Mouse (Mus musculus) central nervous system, embryonic 18 days (tissue): Measurements from ENCODE around the gene Ddr2. TPM values are rescaled to one million over a fixed set of nuclear protein-coding genes. Genes with fewer than 3 reads are reported as not detected.

Source experiments
- polyA plus RNA-seq: library from polyadenylated mRNA; depleted of rRNA; stranded (reverse); fragments of >200 nt; gene quantifications from 2 replicates; pipeline ENCODE4 v1.2.3, GENCODE M21; 2012; rRNA removed

Gene Ddr2
- polyA plus RNA-seq, result 4.3 and 5.1 TPM in 2 replicates

GRCm38 (mm10) chr1:170110516-170111332 lies at the start of gene Ddr2:
Gene Ddr2 (minus strand): TSS chr1:170110762.

GRCm38 (mm10) chr1:169968792-169969515 lies 141.6 kb downstream of the Ddr2 start, which contains the start of gene Hsd17b7:
Gene Hsd17b7 (minus strand): TSS chr1:169969241.

GRCm38 (mm10) chr1:169928454-169928971 lies 182.0 kb downstream of the Ddr2 start, which contains the start of gene Ccdc190:
Gene Ccdc190 (plus strand): TSS chr1:169928648.

Other genes starting within 250 kb of the Ddr2 start
- gene Ccdc190, start 182.1 kb downstream of the Ddr2 start, polyA plus RNA-seq, result 7.8 and 11.3 TPM in 2 replicates
- 15.0 and 18.6 TPM in 2 replicates for gene Hsd17b7, start 141.5 kb downstream of the Ddr2 start, polyA plus RNA-seq
- gene Uap1, start 64.2 kb upstream of the Ddr2 start, polyA plus RNA-seq, result 38.5 and 39.6 TPM in 2 replicates
- 28.3 and 31.4 TPM in 2 replicates for gene Uhmk1, start 104.6 kb upstream of the Ddr2 start, polyA plus RNA-seq
- gene Sh2d1b2, start 122.0 kb upstream of the Ddr2 start, polyA plus RNA-seq, result 0.07 TPM in 1 of 2 replicates, not detected in the other
- not detected in 2 replicates for gene Sh2d1b1, start 166.6 kb upstream of the Ddr2 start, polyA plus RNA-seq
- gene Gm7694, start 195.6 kb upstream of the Ddr2 start, polyA plus RNA-seq, result 3.8 TPM in 2 replicates
- not detected in 2 replicates for gene Spata46, start 198.0 kb upstream of the Ddr2 start, polyA plus RNA-seq